Mouse (Mus musculus): Measurements from ENCODE around the gene Kif17.

The Kif17 gene

GRCm38 (mm10) chr4:138259482-138259881, 9.2 kb downstream of the Kif17 start:
- no peak for DNase-seq (ENCODE audit: low read depth in 2 of 2, low spot score in 2 of 2)

GRCm38 (mm10) chr4:138261843-138262681, 11.8 kb downstream of the Kif17 start:
- DNase-seq (ENCODE audit: low read depth in 2 of 2, low spot score in 2 of 2) = peak; percentile 69 to 81

- no peak for DNase-seq (ENCODE audit: low read depth in 2 of 2, low spot score in 2 of 2)
Observed at GRCm38 (mm10) chr4:138267869-138268268, 17.6 kb downstream of the Kif17 start.

- DNase-seq (ENCODE audit: low read depth in 2 of 2, low spot score in 2 of 2) = no peak
Observed at GRCm38 (mm10) chr4:138272011-138272997, 22.1 kb downstream of the Kif17 start.

GRCm38 (mm10) chr4:138278346-138278745, 28.1 kb downstream of the Kif17 start:
- no peak for DNase-seq (ENCODE audit: low read depth in 2 of 2, low spot score in 2 of 2)

GRCm38 (mm10) chr4:138282834-138283233, 32.6 kb downstream of the Kif17 start:
- peak; percentile 77 to 83 for DNase-seq (ENCODE audit: low read depth in 2 of 2, low spot score in 2 of 2)

GRCm38 (mm10) chr4:138286411-138286810, 36.2 kb downstream of the Kif17 start:
- no peak for DNase-seq (ENCODE audit: low read depth in 2 of 2, low spot score in 2 of 2)

- DNase-seq (ENCODE audit: low read depth in 2 of 2, low spot score in 2 of 2) = no peak
Observed at GRCm38 (mm10) chr4:138288691-138289090, 38.5 kb downstream of the Kif17 start.

- DNase-seq (ENCODE audit: low read depth in 2 of 2, low spot score in 2 of 2) = no peak
Observed at GRCm38 (mm10) chr4:138292028-138292427, 41.8 kb downstream of the Kif17 start.

GRCm38 (mm10) chr4:138293261-138293948, 43.2 kb downstream of the Kif17 start:
- no peak for DNase-seq (ENCODE audit: low read depth in 2 of 2, low spot score in 2 of 2)

GRCm38 (mm10) chr4:138293949-138294550, 43.8 kb downstream of the Kif17 start:
- DNase-seq (ENCODE audit: low read depth in 2 of 2, low spot score in 2 of 2) = no peak

- no peak for DNase-seq (ENCODE audit: low read depth in 2 of 2, low spot score in 2 of 2)
Observed at GRCm38 (mm10) chr4:138301271-138301780, 51.1 kb downstream of the Kif17 start.

- DNase-seq (ENCODE audit: low read depth in 2 of 2, low spot score in 2 of 2) = no peak
Observed at GRCm38 (mm10) chr4:138303011-138303410, 52.8 kb downstream of the Kif17 start.

- DNase-seq (ENCODE audit: low read depth in 2 of 2, low spot score in 2 of 2) = no peak
Observed at GRCm38 (mm10) chr4:138303742-138304141, 53.5 kb downstream of the Kif17 start.

- peak; percentile 94 for DNase-seq (ENCODE audit: low read depth in 2 of 2, low spot score in 2 of 2)
Observed at GRCm38 (mm10) chr4:138304340-138305104, 54.3 kb downstream of the Kif17 start, which contains the start of gene Ddost. Gene Ddost, plus strand, starts transcription at chr4:138304730.

GRCm38 (mm10) chr4:138307025-138307424, 56.8 kb downstream of the Kif17 start:
- DNase-seq (ENCODE audit: low read depth in 2 of 2, low spot score in 2 of 2) = no peak

- no peak for DNase-seq (ENCODE audit: low read depth in 2 of 2, low spot score in 2 of 2)
Observed at GRCm38 (mm10) chr4:138307739-138308138, 57.5 kb downstream of the Kif17 start.

GRCm38 (mm10) chr4:138310311-138310910, 60.2 kb downstream of the Kif17 start:
- no peak for DNase-seq (ENCODE audit: low read depth in 2 of 2, low spot score in 2 of 2)

GRCm38 (mm10) chr4:138311595-138311994, 61.4 kb downstream of the Kif17 start:
- peak; percentile 35 to 53 for DNase-seq (ENCODE audit: low read depth in 2 of 2, low spot score in 2 of 2)
